Mouse (Mus musculus) thymus, postnatal 0 days (tissue): ENCODE results near the gene Mafk. TPM values are rescaled to one million over a fixed set of nuclear protein-coding genes. Genes with fewer than 3 reads are reported as not detected.
"Not testable (repeated sequence)": the region's sequence is repeated elsewhere in the genome, so short reads cannot be mapped to it uniquely, and the experiment has no call there.

Source experiments
- DNase-seq: peaks from one replicate; pipeline ENCODE4 v3.0.0-alpha.2; 2015; ENCODE audit warnings: low spot score
- polyA plus RNA-seq: library from polyadenylated mRNA; unstranded; fragments of >200 nt; fragmentation: Nextera tagmentation; extraction: Ambion mirVana; gene quantifications from 2 replicates; pipeline ENCODE4 v1.2.1, GENCODE M21; 2015

Mafk gene
- 39.4 and 40.8 TPM in 2 replicates for polyA plus RNA-seq

DNA sequence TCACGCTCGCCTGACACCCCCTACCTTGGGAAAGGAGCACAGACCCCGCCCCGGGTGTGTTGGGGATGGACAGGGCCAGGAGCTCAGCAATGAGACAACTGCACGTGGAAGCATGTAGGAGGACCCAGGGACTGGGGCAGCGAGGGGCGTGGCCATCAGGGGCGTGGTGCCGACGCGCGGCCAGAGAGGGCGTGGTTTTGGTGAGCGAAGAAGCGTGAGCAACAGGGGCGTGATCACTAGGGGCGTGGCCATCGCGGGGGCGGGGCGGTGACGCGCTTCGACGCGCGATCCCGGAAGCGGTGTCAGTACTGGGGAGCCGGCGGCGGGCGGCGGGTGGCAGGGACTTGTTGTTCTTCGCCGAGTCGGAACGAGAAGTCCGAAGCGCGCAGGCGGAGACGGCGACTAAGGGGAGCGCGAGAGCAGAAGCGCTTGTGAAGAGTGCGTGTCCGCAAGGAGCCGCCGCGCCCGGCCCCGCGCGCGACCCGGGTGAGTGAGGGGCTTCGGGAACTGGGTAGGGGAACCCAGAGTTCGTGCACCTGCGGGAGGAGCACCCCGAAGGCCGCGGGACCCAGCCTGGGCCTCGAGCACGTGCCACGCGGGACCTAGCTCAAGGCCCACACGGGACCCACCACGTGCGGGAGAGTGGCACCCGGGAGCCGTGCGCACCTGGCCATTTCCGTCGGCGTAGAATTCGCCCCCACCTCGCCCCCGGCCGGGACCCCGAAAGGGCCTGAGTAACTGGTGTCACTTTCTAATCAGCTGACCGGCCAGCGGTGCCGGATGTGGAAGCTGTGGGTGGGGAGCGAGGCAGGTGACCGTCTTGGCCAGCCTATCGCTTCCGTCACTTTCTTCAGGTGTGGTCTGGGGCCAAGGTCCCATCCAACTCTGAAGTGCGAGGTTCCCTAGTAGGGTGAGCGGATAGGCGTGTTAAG, at the start of gene Mafk:
Gene Mafk (plus strand): TSS at position 287 of the 932 bp plus-strand sequence.
- DNase-seq = peak; percentile 96

DNA sequence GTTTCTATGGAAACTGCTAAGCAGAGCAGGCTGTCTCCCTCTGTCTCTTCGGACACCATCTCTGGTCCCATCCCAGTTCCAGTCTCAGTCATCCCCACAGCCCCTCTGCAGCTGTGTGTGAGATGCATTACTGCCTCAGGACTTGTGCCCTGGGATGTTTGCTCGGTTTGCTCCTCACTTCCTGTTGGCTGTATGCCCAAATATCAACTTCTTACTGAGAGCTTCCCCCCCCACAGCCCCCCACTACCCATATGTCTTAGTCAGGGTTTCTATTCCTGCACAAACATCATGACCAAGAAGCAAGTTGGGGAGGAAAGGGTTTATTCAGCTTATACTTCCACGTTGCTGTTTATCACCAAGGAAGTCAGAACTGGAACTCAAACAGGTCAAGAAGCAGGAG, 48.7 kb upstream of the Mafk start:
- DNase-seq = not testable (repeated sequence)

DNA sequence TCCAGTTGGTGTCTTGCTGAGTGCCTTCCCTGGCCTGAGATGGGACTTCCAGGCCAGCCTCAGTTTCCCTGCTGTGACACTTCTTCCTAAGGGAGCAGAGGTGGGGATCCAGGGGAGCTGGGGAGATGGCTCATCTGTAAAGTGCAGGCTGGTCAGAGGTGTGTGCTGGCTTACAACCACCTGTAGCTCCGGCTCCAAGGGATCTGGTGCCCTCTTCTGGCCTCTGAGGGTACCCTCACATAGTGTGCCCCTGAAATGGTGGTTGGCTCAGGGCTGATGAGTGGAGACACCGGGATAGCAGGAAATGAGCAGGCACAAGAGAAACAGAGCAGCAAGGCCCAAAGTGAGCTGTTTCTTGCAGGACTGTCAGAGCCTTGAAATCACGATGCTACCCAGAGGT, 45.5 kb upstream of the Mafk start:
- DNase-seq = peak; percentile 73

GRCm38 (mm10) chr5:139749413-139750125, 41.7 kb upstream of the Mafk start:
- no peak for DNase-seq

- peak; percentile 60 for DNase-seq
Observed at GRCm38 (mm10) chr5:139750535-139750934, 40.8 kb upstream of the Mafk start.

DNA sequence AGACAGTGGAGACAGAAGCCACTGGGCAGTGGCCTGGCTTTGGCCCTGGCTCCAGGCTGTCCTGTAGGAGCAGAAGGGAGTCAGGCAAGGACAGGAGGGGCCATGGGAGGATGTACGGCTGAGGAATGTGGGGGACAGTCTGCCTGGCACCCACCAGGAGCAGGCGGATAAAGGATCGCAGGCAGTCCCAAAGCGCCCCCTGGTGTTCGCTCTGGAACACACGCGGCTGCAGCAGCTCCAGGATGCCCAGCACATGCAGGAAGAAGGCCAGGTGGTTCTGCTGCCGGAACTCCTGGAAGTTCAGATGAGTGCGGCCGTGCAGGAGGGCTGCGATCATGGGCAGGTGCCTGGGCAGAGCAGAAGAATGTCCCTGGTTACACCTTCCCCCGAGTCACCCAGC, 36.6 kb upstream of the Mafk start:
- DNase-seq = peak; percentile 40

DNA sequence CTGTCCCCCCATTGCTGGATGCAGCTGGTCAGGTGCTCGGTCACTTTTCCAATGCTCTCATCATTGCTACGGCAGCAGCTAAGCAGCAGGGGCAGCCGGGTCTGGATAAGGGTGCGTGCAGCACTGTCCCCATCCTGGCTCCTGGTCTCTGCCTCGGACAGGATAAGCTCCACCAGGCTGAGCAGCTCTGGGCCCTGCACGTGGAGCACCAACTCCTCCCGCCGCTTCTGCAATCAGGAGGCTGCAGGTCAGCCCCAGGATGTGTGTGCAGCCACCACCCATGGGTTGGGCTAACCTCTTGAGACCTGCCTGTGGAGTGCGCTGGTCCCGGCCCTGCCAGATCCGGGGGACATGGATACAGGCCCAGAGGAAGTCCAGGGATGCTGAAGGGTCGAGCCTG, 35.2 kb upstream of the Mafk start:
- DNase-seq = no peak

DNA sequence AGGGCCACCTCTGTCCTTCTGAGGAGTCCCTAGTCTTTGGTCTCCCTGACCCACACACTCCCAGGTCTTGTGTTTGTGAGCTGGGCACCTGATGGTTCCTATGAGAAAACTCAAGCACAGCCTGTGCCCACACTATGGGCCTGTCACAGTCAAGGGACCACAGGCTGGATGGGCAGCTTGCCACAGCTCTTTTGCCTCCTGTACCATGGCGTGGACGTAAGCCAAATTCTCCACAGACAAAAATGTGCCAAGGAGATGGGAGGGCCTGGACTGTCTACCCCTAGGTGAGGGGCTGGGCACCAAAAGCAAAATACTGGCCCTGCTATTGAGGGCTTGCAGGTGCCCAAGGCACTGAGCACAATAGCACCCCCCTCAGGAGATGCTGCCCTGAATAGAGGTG, 34.7 kb upstream of the Mafk start:
- no peak for DNase-seq

- DNase-seq = no peak
Observed at GRCm38 (mm10) chr5:139758096-139758495, 33.2 kb upstream of the Mafk start.

- peak; percentile 44 for DNase-seq
Observed at GRCm38 (mm10) chr5:139764296-139764695, 27.0 kb upstream of the Mafk start.

- no peak for DNase-seq
Observed at GRCm38 (mm10) chr5:139768216-139768615, 23.1 kb upstream of the Mafk start.

DNA sequence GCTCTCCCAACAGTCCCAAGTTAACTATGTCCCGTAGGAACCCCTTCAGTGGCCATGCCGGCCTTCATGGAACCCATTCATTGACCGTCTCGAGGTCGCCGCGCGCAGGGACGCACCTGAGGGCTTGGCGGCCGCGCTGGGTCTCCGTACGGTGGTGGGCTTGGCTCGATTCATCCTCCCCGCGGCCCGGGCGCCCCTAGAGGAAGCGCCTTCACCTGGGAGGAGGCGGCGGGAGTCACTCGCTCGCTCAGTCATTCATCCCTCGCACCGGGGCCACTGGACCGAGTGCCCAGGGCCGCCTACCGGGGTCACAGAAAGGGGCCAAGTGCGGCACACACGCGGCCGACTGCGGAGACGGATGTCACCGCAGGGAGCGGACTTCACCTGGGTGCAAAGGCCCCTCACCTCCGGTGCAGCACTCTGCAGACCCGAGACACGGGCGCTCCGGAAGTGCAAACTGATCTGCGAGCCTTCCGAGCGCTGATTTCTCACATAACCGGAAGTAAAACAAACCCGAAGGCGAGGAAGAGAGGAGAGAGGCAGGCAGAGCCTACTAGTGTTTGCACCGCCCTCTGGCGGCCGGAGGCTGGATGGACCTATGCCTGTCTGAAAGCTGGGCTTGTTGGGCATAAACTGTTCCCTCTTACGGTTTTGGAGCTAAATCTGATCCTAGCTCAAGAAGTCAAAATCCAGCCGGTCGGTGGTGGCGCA, 15.9 kb upstream of the Mafk start, which contains the start of gene Ints1:
Gene Ints1 (minus strand): TSS at position 459 of the 711 bp plus-strand sequence.
- peak; percentile 96 for DNase-seq

GRCm38 (mm10) chr5:139776966-139777365, 14.3 kb upstream of the Mafk start:
- peak; percentile 86 for DNase-seq

GRCm38 (mm10) chr5:139781406-139781805, 9.9 kb upstream of the Mafk start:
- no peak for DNase-seq

DNA sequence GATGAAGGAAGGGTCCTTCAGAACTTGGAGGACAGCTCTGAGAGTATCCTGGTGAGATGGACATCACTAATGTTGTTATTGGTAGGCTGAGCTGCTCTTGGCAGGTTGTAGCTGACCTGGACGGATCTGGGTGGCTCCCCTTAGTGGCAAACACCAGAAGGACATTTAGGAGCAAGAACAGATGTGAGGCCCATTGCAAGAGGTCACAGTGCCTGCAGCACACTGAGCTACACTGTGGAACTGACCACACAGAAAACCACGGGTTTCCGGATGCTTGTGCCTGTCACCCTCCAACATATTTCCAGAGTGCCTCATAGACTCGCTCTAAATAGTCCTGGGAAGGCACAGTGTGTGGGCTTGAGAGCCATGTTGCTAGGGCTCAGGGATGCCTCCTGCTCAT, 1.8 kb upstream of the Mafk start:
- DNase-seq = no peak

- peak; percentile 18 for DNase-seq
Observed at GRCm38 (mm10) chr5:139792159-139792775, 954 bp downstream of the Mafk start.

GRCm38 (mm10) chr5:139792966-139793337, 1.6 kb downstream of the Mafk start:
- no peak for DNase-seq

- DNase-seq = peak; percentile 23
Observed at GRCm38 (mm10) chr5:139793338-139794089, 2.2 kb downstream of the Mafk start.

- DNase-seq = no peak
Observed at GRCm38 (mm10) chr5:139794137-139794536, 2.8 kb downstream of the Mafk start.

DNA sequence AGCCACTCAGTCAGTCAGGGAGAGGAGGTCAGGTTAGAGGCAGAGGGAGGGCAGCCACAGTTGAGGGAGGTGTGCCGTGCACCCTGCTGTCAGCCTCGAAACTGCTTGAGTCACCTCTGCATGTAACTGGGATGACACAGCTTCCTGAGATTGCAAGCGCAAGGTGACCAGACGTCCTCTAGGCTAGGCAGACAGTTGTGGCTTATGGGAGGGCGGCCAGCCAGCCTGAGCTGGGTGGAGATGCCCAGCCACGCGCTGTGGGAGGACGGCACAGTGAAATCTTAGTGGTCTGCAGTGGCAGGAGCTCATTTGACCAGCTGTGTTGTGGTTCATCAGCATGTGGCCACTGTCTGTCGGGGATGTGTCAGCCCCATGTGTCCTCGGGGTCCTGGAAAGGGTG, 3.6 kb downstream of the Mafk start:
- DNase-seq = no peak
